Mouse (Mus musculus) embryonic facial prominence, embryonic 14.5 days (tissue): ENCODE data around the gene Rhbdf2. TPM values are rescaled to one million over a fixed set of nuclear protein-coding genes. Genes with fewer than 3 reads are reported as not detected.

Experiments
- ATAC-seq: fragments of 200-750 bp; cut with Nextera tagmentation; 2 replicates; pipeline ENCODE4 v1.8.0; 2017; ENCODE audit warnings: low read depth, moderate number of reproducible peaks, moderate TSS enrichment
- DNase-seq: peaks from one replicate; pipeline ENCODE4 v3.0.0-alpha.2; 2015; ENCODE audit warnings: low spot score
- H3K27ac ChIP-seq: fragments of 300-500 bp; sonication (generic); replicated peaks from 2 replicates; pipeline ENCODE4 v1.5.1; 2014; ENCODE audit warnings: low read depth, mild to moderate bottlenecking, low read length, moderate library complexity
- H3K27me3 ChIP-seq: fragments of 300-500 bp; sonication (generic); replicated peaks from 2 replicates; pipeline ENCODE4 v1.6.1; 2014; ENCODE audit warnings: low read length; ENCODE audit not compliant: control insufficient read depth, insufficient read depth
- H3K36me3 ChIP-seq: fragments of 300-500 bp; sonication (generic); 2 replicates; pipeline ENCODE4 v1.6.1; 2014; ENCODE audit warnings: low read length, mixed read lengths; ENCODE audit not compliant: control insufficient read depth, insufficient read depth
- H3K4me1 ChIP-seq: fragments of 300-500 bp; sonication (generic); 2 replicates; pipeline ENCODE4 v1.6.1; 2014; ENCODE audit warnings: antibody characterized with exemption, low read length; ENCODE audit not compliant: control insufficient read depth, insufficient read depth
- H3K4me2 ChIP-seq: fragments of 300-500 bp; sonication (generic); 2 replicates; pipeline ENCODE4 v1.6.1; 2014; ENCODE audit warnings: low read depth, mild to moderate bottlenecking, low read length, moderate library complexity, mixed read lengths
- H3K4me3 ChIP-seq: fragments of 300-500 bp; sonication (generic); 2 replicates; pipeline ENCODE4 v1.5.1; 2014; ENCODE audit warnings: low read depth, mild to moderate bottlenecking, low read length
- H3K9ac ChIP-seq: fragments of 300-500 bp; sonication (generic); 2 replicates; pipeline ENCODE4 v1.6.1; 2014; ENCODE audit warnings: low read depth, mild to moderate bottlenecking, low read length, moderate library complexity, mixed read lengths
- H3K9me3 ChIP-seq: fragments of 300-500 bp; sonication (generic); 2 replicates; pipeline ENCODE4 v1.6.1; 2016; ENCODE audit warnings: low read length; ENCODE audit not compliant: control insufficient read depth
- WGBS: fragments of 180-500 bp; shearing (Covaris S2); extraction: QIAGEN DNeasy Blood & Tissue Kit; methylation state at CpG from one replicate; pipeline ENCODE4 v1.1.7; 2014; 5-methylcytosine and 5-hydroxymethylcytosine counted together
- polyA plus RNA-seq: library from polyadenylated mRNA; unstranded; fragments of >200 nt; fragmentation: Nextera tagmentation; extraction: Ambion mirVana; gene quantifications from 2 replicates; pipeline ENCODE4 v1.2.1, GENCODE M21; 2014

The Rhbdf2 gene
- polyA plus RNA-seq, 1 experiment from 2014 or later, result 3.6 TPM

GRCm38 (mm10) chr11:116656348-116657191 lies 29.8 kb upstream of the Rhbdf2 start:
- peaks cover 24% of the 10 kb centered on the region for H3K27me3 ChIP-seq
- DNase-seq, result peak; percentile 46
- WGBS, result 60% methylated on average over 16 of the region's 16 CpGs
- H3K36me3 ChIP-seq, result no peaks in the 10 kb centered on the region
- no peak overlapping the region for H3K9ac ChIP-seq
- H3K4me3 ChIP-seq, result no peak overlapping the region
- no peak overlapping the region for H3K27ac ChIP-seq
- peaks cover 24% of the 10 kb centered on the region for H3K4me1 ChIP-seq
- no peak for ATAC-seq
- H3K9me3 ChIP-seq, result no peaks in the 10 kb centered on the region
- H3K4me2 ChIP-seq, result no peak overlapping the region

GRCm38 (mm10) chr11:116654255-116654821 lies 27.5 kb upstream of the Rhbdf2 start, which contains the start of gene Cygb:
Gene Cygb, minus strand, starts transcription at chr11:116654313.
- Histone ChIP-seq H3K4me1 (peaks cover 20% of the 10 kb centered on the region), H3K27ac (no peak within 1 kb of the TSS), H3K9me3 (no peaks in the 10 kb centered on the region), H3K36me3 (no peaks in the 10 kb centered on the region), H3K4me2 (peak within 1 kb of the TSS; percentile 97), H3K27me3 (peaks cover 24% of the 10 kb centered on the region), H3K9ac (peak within 1 kb of the TSS; percentile 75), H3K4me3 (peak within 1 kb of the TSS; percentile 60)
- 12% methylated on average over 12 of the region's 28 CpGs for WGBS
- DNase-seq, result no peak
- peak; percentile 22; the same call in 1 of the 2 replicates for ATAC-seq

DNA sequence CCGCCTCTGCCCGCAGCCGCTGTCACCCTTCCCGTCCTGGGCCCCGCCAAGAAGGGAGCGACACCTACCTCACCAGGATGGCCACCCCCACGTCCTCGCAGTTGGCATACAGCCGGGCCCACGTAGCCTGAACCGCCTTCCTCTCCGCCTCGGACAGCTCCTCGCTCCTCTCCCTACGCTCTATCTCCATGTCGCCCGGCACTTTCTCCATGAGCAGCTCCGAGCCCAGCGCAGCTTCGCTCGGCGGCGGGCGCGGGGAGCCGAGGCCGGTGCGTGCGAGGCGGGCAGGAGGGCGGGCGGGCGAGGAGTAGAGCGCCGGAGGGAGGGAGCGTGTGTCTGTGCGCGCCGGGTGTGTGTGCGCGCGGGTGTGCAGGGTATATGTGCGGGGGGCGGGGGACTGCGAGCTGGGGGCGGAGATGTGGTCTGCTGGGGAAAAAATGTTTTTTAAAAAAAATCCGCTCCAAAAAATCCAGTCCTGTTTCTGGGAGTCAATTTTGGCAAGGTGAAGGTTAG lies 26.9 kb upstream of the Rhbdf2 start:
- H3K9ac ChIP-seq, result peak overlapping the region; percentile 75
- WGBS, result 1% methylated on average over 28 of the region's 47 CpGs
- no peaks in the 10 kb centered on the region for H3K9me3 ChIP-seq
- peaks cover 24% of the 10 kb centered on the region for H3K27me3 ChIP-seq
- no peak overlapping the region for H3K27ac ChIP-seq
- ATAC-seq (peak; percentile 37; the same call in 1 of the 2 replicates), DNase-seq (peak; percentile 54)
- peak overlapping the region; percentile 60 for H3K4me3 ChIP-seq
- H3K36me3 ChIP-seq, result no peaks in the 10 kb centered on the region
- peaks cover 20% of the 10 kb centered on the region for H3K4me1 ChIP-seq
- H3K4me2 ChIP-seq, result peak overlapping the region; percentile 97

DNA sequence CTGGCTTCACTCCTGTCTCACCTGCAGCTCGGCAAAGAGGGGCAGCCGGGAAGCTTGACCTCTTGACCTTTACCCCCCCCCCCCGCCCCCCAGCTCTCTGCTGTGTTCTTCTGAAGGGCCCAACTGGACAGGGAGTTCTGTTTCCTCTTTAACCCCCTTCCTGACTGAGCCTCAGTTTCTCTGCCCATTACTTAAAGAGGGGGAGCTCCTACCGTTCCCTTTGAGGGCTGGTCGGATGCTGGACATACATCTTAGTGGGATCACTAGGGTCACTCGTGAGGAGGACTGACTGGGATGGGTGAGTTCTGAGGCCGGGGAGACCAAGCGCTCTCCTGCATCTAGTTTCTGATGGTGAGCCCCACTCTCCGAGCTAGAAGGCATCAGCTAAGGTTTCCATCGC lies 26.4 kb upstream of the Rhbdf2 start, which contains the start of gene Prcd:
TSS of gene Prcd (plus strand) at position 301 of the 400 bp plus-strand sequence.
- no peak within 1 kb of the TSS for H3K27ac ChIP-seq

GRCm38 (mm10) chr11:116652330-116653098 lies 25.7 kb upstream of the Rhbdf2 start:
- Histone ChIP-seq H3K4me3 (peak overlapping the region; percentile 60), H3K27ac (no peak overlapping the region), H3K36me3 (no peaks in the 10 kb centered on the region), H3K27me3 (peaks cover 24% of the 10 kb centered on the region), H3K9me3 (no peaks in the 10 kb centered on the region), H3K9ac (peak overlapping the region; percentile 37; the same call in 1 of the 2 replicates), H3K4me1 (peaks cover 24% of the 10 kb centered on the region), H3K4me2 (peak overlapping the region; percentile 97)
- no peak for ATAC-seq
- DNase-seq, result no peak
- WGBS, result 57% methylated on average over 25 of the region's 25 CpGs

More for the DNA sequence above, 26.4 kb upstream of the Rhbdf2 start, which contains the start of gene Prcd:
- Histone ChIP-seq H3K9ac (peak within 1 kb of the TSS; percentile 75), H3K36me3 (no peaks in the 10 kb centered on the region), H3K27me3 (peaks cover 24% of the 10 kb centered on the region), H3K9me3 (no peaks in the 10 kb centered on the region), H3K4me3 (peak within 1 kb of the TSS; percentile 60), H3K4me1 (peaks cover 19% of the 10 kb centered on the region), H3K4me2 (peak within 1 kb of the TSS; percentile 97)
- WGBS, result 7% methylated on average over 6 of the region's 10 CpGs
- no peak for ATAC-seq
- no peak for DNase-seq

DNA sequence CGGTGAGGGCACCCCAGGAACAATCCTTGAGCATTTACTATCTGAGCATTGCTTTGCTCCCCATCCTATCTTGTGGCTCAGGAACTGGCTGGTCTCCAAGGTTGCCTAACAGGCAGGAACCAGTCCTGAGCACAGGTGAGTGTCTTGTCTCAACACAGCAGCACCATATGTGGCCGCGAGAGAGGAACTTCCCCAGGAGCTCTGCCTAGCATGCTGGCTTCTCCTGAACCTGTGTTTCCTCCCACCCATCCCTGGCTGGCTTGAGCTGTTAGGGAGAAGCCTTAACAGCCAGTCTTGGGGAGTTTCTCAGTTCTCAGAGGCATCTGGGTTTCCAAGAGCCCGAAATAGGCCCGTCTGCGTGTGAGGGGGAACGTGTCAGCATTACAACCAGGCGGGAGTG lies 24.5 kb upstream of the Rhbdf2 start:
- ATAC-seq, result no peak
- Histone ChIP-seq H3K27ac (no peak overlapping the region), H3K4me2 (no peak overlapping the region), H3K4me1 (peaks cover 25% of the 10 kb centered on the region), H3K9me3 (no peaks in the 10 kb centered on the region), H3K27me3 (peaks cover 24% of the 10 kb centered on the region), H3K9ac (no peak overlapping the region), H3K36me3 (no peaks in the 10 kb centered on the region), H3K4me3 (no peak overlapping the region)
- 66% methylated on average over 8 of the region's 8 CpGs for WGBS
- peak; percentile 61 for DNase-seq

- no peaks in the 10 kb centered on the region for H3K9me3 ChIP-seq
- 77% methylated on average over 8 of the region's 8 CpGs for WGBS
- ATAC-seq, result no peak
- H3K27me3 ChIP-seq, result peaks cover 24% of the 10 kb centered on the region
- H3K36me3 ChIP-seq, result no peaks in the 10 kb centered on the region
- no peak overlapping the region for H3K4me3 ChIP-seq
- H3K4me2 ChIP-seq, result no peak overlapping the region
- no peak overlapping the region for H3K27ac ChIP-seq
- no peak overlapping the region for H3K9ac ChIP-seq
- H3K4me1 ChIP-seq, result peaks cover 25% of the 10 kb centered on the region
- no peak for DNase-seq
These were observed 24.0 kb upstream of the Rhbdf2 start for GRCm38 (mm10) chr11:116650811-116651210.

GRCm38 (mm10) chr11:116649711-116650337 lies 23.0 kb upstream of the Rhbdf2 start:
- Histone ChIP-seq H3K4me1 (peaks cover 25% of the 10 kb centered on the region), H3K9ac (no peak overlapping the region), H3K27ac (no peak overlapping the region), H3K9me3 (no peaks in the 10 kb centered on the region), H3K36me3 (no peaks in the 10 kb centered on the region), H3K27me3 (peaks cover 24% of the 10 kb centered on the region), H3K4me2 (no peak overlapping the region), H3K4me3 (no peak overlapping the region)
- DNase-seq (no peak), ATAC-seq (no peak)
- WGBS, result 84% methylated on average over 11 of the region's 13 CpGs
